Mouse (Mus musculus): ENCODE results near the gene Fam227b.

DNA sequence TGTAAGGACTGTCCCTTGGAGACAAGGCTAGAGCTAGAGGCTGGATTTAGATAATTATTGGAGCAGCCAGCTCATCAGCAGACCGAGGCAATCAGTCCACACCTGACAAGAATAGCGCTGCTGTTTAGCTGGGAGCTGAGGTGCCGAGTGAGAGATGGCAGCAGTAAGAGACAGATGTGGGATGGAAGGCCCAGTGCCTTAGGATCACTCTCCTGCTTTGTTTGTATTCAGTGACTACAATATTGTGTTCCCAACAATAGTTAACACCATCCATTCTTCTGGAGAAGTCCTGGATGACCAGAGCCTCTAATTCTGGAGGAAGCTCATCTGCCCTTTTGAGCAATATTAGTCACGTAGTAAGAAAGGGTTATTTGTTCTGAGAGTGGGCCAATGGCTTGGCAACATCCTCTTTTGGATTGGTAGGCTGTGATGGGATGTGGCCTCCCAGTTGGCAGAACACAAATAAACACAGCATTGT is 112.4 kb downstream of the Fam227b start:
- TF ChIP-seq CTCF (conservative IDR thresholded peaks at IDR 0.05; ENCODE audit: insufficient read depth, insufficient read length, low read depth, low read length) (no peak), POLR2A (IDR thresholded peaks at IDR 0.05; ENCODE audit: low read depth, low read length) (no peak)

Data from kidney, adult 2 months (tissue).